Mouse (Mus musculus): ENCODE results near the gene Ptpn22. TPM values are rescaled to one million over a fixed set of nuclear protein-coding genes. Genes with fewer than 3 reads are reported as not detected.
"Not testable (repeated sequence)": the region's sequence is repeated elsewhere in the genome, so short reads cannot be mapped to it uniquely, and the experiment has no call there.

The Ptpn22 gene
- polyA plus RNA-seq, 1 experiment from 2014 or later, result 2.4 TPM

DNA sequence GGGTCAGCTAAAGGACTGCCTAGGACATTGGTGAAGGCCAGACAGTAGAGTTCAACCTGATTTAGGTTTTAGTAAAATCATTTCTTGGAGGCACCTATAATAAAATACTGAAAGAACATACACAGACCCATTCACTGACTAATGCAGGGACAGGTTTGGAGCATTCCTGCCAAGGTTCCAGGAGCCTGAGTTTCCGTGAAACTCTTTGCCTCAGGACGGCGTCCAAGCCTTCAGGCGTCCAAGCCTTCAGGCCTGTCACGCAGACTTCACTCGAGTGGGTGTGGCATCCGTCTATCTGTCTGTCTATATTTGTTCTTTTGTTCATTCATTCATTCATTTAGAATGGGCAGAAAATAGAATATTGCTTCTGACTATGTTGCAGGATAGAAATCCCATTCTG is 28.4 kb upstream of the Ptpn22 start:
- ATAC-seq (no peak), DNase-seq (ENCODE audit: low spot score) (no peak)
- no peak overlapping the region for H3K27ac ChIP-seq (ENCODE audit: low read length)
- no peaks in the 10 kb centered on the region for H3K9me3 ChIP-seq (ENCODE audit: low read length)
- H3K4me3 ChIP-seq (ENCODE audit: low read depth, low read length), result no peak overlapping the region
- H3K27me3 ChIP-seq (replicated peaks; ENCODE audit: insufficient read depth, low read length), result no peaks in the 10 kb centered on the region
- no peak for TF ChIP-seq CTCF (IDR thresholded peaks at IDR 0.05)
- no peak for TF ChIP-seq EP300 (IDR thresholded peaks at IDR 0.05)
- H3K4me2 ChIP-seq (replicated peaks; ENCODE audit: low read depth, low read length), result no peak overlapping the region
- no peaks in the 10 kb centered on the region for H3K36me3 ChIP-seq (ENCODE audit: insufficient read depth, low read length)
- WGBS, result 81% methylated on average over 7 of the region's 7 CpGs
- H3K9ac ChIP-seq (replicated peaks; ENCODE audit: low read depth), result no peak overlapping the region
- H3K4me1 ChIP-seq (ENCODE audit: insufficient read depth, low read depth, low read length), result no peaks in the 10 kb centered on the region

- no peaks in the 10 kb centered on the region for H3K4me1 ChIP-seq (ENCODE audit: insufficient read depth, low read depth, low read length)
- DNase-seq (ENCODE audit: low spot score) (no peak), ATAC-seq (no peak)
- H3K4me2 ChIP-seq (replicated peaks; ENCODE audit: low read depth, low read length), result no peak within 1 kb of the TSS
- H3K36me3 ChIP-seq (ENCODE audit: insufficient read depth, low read length), result no peaks in the 10 kb centered on the region
- H3K27me3 ChIP-seq (replicated peaks; ENCODE audit: insufficient read depth, low read length), result no peaks in the 10 kb centered on the region
- TF ChIP-seq EP300 (IDR thresholded peaks at IDR 0.05) (no peak), CTCF (IDR thresholded peaks at IDR 0.05) (no peak)
- H3K9ac ChIP-seq (replicated peaks; ENCODE audit: low read depth), result no peak within 1 kb of the TSS
- no peaks in the 10 kb centered on the region for H3K9me3 ChIP-seq (ENCODE audit: low read length)
- no peak within 1 kb of the TSS for H3K4me3 ChIP-seq (ENCODE audit: low read depth, low read length)
- H3K27ac ChIP-seq (ENCODE audit: low read length), result no peak within 1 kb of the TSS
Observed at GRCm38 (mm10) chr3:103832426-103832825, 27.2 kb upstream of the Ptpn22 start, which contains the start of gene Bcl2l15. Gene Bcl2l15 (plus strand): TSS chr3:103832601.

DNA sequence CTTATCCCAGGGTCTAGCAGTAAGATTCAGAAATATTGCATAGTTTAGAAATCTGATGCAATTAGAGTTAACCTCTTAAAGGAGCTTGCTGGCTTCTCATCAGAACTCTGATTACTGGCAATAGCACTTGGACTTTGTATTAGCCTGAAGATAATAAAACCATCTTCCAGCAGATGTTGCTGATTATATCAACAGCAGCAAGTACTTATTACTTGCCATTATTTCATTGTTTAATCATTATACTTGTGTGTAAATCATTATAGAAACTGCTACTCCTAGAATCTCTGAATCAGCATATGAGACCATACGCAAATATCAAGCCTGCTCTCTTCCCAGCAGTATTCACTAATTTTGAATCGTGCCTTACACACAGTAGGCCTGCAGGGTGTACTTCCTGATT is 25.6 kb upstream of the Ptpn22 start:
- WGBS, result 91% methylated on average over 2 of the region's 2 CpGs
- no peak overlapping the region for H3K27ac ChIP-seq (ENCODE audit: low read length)
- TF ChIP-seq EP300 (IDR thresholded peaks at IDR 0.05), result no peak
- TF ChIP-seq CTCF (IDR thresholded peaks at IDR 0.05), result no peak
- no peaks in the 10 kb centered on the region for H3K9me3 ChIP-seq (ENCODE audit: low read length)
- no peak for DNase-seq (ENCODE audit: low spot score)
- no peak overlapping the region for H3K4me2 ChIP-seq (replicated peaks; ENCODE audit: low read depth, low read length)
- ATAC-seq, result no peak
- H3K9ac ChIP-seq (replicated peaks; ENCODE audit: low read depth), result no peak overlapping the region
- H3K36me3 ChIP-seq (ENCODE audit: insufficient read depth, low read length), result no peaks in the 10 kb centered on the region
- H3K4me3 ChIP-seq (ENCODE audit: low read depth, low read length), result no peak overlapping the region
- H3K27me3 ChIP-seq (replicated peaks; ENCODE audit: insufficient read depth, low read length), result no peaks in the 10 kb centered on the region
- no peaks in the 10 kb centered on the region for H3K4me1 ChIP-seq (ENCODE audit: insufficient read depth, low read depth, low read length)

GRCm38 (mm10) chr3:103835272-103835950 is 24.2 kb upstream of the Ptpn22 start:
- WGBS, result 74% methylated on average over 6 of the region's 6 CpGs
- H3K36me3 ChIP-seq (ENCODE audit: insufficient read depth, low read length), result no peaks in the 10 kb centered on the region
- no peak overlapping the region for H3K4me3 ChIP-seq (ENCODE audit: low read depth, low read length)
- no peaks in the 10 kb centered on the region for H3K4me1 ChIP-seq (ENCODE audit: insufficient read depth, low read depth, low read length)
- H3K9me3 ChIP-seq (ENCODE audit: low read length), result no peaks in the 10 kb centered on the region
- H3K27ac ChIP-seq (ENCODE audit: low read length), result no peak overlapping the region
- no peak for DNase-seq (ENCODE audit: low spot score)
- no peak overlapping the region for H3K9ac ChIP-seq (replicated peaks; ENCODE audit: low read depth)
- no peak for ATAC-seq
- no peak for TF ChIP-seq CTCF (IDR thresholded peaks at IDR 0.05)
- TF ChIP-seq EP300 (IDR thresholded peaks at IDR 0.05), result no peak
- no peaks in the 10 kb centered on the region for H3K27me3 ChIP-seq (replicated peaks; ENCODE audit: insufficient read depth, low read length)
- H3K4me2 ChIP-seq (replicated peaks; ENCODE audit: low read depth, low read length), result no peak overlapping the region

DNA sequence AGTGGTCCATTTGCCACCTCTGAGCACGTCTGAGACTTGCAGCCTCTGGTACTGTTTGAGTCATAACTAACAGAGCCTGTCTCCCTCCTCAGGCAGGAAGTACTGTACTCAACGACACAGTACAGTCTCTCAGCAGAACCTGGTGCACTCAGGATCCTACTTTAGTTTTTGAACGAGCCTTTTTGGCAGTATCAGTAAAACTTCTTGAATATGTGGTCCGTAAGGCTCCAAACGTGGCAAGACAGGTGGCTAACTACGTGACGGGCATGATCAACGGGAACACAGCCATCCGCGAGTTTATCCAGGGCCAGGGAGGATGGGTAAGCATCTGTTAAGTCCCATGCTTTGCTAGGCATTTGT is 23.7 kb upstream of the Ptpn22 start:
- Histone ChIP-seq H3K4me3 (ENCODE audit: low read depth, low read length) (no peak overlapping the region), H3K4me2 (replicated peaks; ENCODE audit: low read depth, low read length) (no peak overlapping the region), H3K9ac (replicated peaks; ENCODE audit: low read depth) (no peak overlapping the region), H3K27ac (ENCODE audit: low read length) (no peak overlapping the region), H3K9me3 (ENCODE audit: low read length) (no peaks in the 10 kb centered on the region), H3K36me3 (ENCODE audit: insufficient read depth, low read length) (no peaks in the 10 kb centered on the region), H3K4me1 (ENCODE audit: insufficient read depth, low read depth, low read length) (no peaks in the 10 kb centered on the region), H3K27me3 (replicated peaks; ENCODE audit: insufficient read depth, low read length) (no peaks in the 10 kb centered on the region)
- no peak for TF ChIP-seq CTCF (IDR thresholded peaks at IDR 0.05)
- no peak for TF ChIP-seq EP300 (IDR thresholded peaks at IDR 0.05)
- ATAC-seq (no peak), DNase-seq (ENCODE audit: low spot score) (no peak)
- WGBS, result 68% methylated on average over 10 of the region's 10 CpGs

DNA sequence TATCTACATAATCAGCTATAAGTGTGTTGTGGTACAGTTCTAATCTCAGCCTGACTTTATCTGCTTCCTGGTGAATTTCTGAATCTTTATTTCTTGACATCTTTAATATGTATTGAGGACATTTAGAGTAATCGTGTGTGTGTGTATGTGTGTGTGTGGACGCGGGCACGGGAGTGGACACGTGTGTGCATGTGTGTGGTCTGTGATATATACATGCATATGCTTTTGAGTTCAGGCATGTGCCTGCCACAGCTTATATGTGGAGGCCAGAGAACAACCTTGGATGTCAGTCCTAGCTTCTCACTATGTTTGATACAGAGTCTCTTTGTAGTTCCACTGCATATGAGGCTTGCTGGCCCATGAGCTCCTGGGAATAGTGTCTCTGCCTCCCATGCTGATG is 23.1 kb upstream of the Ptpn22 start:
- Histone ChIP-seq H3K4me3 (ENCODE audit: low read depth, low read length) (no peak overlapping the region), H3K4me1 (ENCODE audit: insufficient read depth, low read depth, low read length) (no peaks in the 10 kb centered on the region), H3K4me2 (replicated peaks; ENCODE audit: low read depth, low read length) (no peak overlapping the region), H3K9ac (replicated peaks; ENCODE audit: low read depth) (no peak overlapping the region), H3K27ac (ENCODE audit: low read length) (no peak overlapping the region), H3K27me3 (replicated peaks; ENCODE audit: insufficient read depth, low read length) (no peaks in the 10 kb centered on the region), H3K9me3 (ENCODE audit: low read length) (no peaks in the 10 kb centered on the region), H3K36me3 (ENCODE audit: insufficient read depth, low read length) (no peaks in the 10 kb centered on the region)
- DNase-seq (ENCODE audit: low spot score) (no peak), ATAC-seq (no peak)
- TF ChIP-seq EP300 (IDR thresholded peaks at IDR 0.05) (no peak), CTCF (IDR thresholded peaks at IDR 0.05) (no peak)
- WGBS, result 95% methylated on average over 5 of the region's 5 CpGs

GRCm38 (mm10) chr3:103839711-103840110 is 19.9 kb upstream of the Ptpn22 start:
- H3K36me3 ChIP-seq (ENCODE audit: insufficient read depth, low read length), result no peaks in the 10 kb centered on the region
- no peak overlapping the region for H3K27ac ChIP-seq (ENCODE audit: low read length)
- no peak for ATAC-seq
- H3K27me3 ChIP-seq (replicated peaks; ENCODE audit: insufficient read depth, low read length), result no peaks in the 10 kb centered on the region
- no peak overlapping the region for H3K9ac ChIP-seq (replicated peaks; ENCODE audit: low read depth)
- no peak overlapping the region for H3K4me2 ChIP-seq (replicated peaks; ENCODE audit: low read depth, low read length)
- H3K9me3 ChIP-seq (ENCODE audit: low read length), result no peaks in the 10 kb centered on the region
- H3K4me1 ChIP-seq (ENCODE audit: insufficient read depth, low read depth, low read length), result no peaks in the 10 kb centered on the region
- WGBS, result 82% methylated on average over 6 of the region's 6 CpGs
- H3K4me3 ChIP-seq (ENCODE audit: low read depth, low read length), result no peak overlapping the region
- TF ChIP-seq EP300 (IDR thresholded peaks at IDR 0.05) (no peak), CTCF (IDR thresholded peaks at IDR 0.05) (no peak)
- DNase-seq (ENCODE audit: low spot score), result no peak

GRCm38 (mm10) chr3:103840195-103840594 is 19.4 kb upstream of the Ptpn22 start:
- H3K27me3 ChIP-seq (replicated peaks; ENCODE audit: insufficient read depth, low read length); DNase-seq (ENCODE audit: low spot score); H3K36me3 ChIP-seq (ENCODE audit: insufficient read depth, low read length); H3K4me1 ChIP-seq (ENCODE audit: insufficient read depth, low read depth, low read length); H3K4me3 ChIP-seq (ENCODE audit: low read depth, low read length); H3K27ac ChIP-seq (ENCODE audit: low read length); H3K9me3 ChIP-seq (ENCODE audit: low read length); H3K4me2 ChIP-seq (replicated peaks; ENCODE audit: low read depth, low read length); H3K9ac ChIP-seq (replicated peaks; ENCODE audit: low read depth); ATAC-seq: not testable (repeated sequence)
- 78% methylated on average over 3 of the region's 3 CpGs for WGBS

DNA sequence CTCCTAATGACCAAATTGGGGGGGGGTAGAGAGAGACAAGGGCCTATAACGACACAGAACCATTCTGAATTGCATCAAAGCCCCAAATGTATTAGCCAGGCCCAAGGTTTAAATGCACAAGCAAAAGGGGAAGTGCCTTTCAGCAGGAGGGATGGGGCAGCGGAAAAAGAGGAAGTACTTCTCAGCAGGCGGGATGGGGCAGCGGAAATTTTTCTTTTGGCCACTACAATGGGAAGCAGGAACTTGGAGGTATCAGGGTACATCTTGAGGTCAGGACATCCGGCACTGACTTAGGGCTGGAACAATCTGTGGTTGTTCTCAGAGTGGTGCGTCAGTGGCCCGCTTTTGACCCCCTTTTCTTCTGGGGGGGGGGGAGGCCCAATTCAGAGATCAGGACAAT is 18.6 kb upstream of the Ptpn22 start:
- H3K36me3 ChIP-seq (ENCODE audit: insufficient read depth, low read length); H3K27me3 ChIP-seq (replicated peaks; ENCODE audit: insufficient read depth, low read length); DNase-seq (ENCODE audit: low spot score); H3K9me3 ChIP-seq (ENCODE audit: low read length); H3K4me3 ChIP-seq (ENCODE audit: low read depth, low read length); ATAC-seq; H3K4me2 ChIP-seq (replicated peaks; ENCODE audit: low read depth, low read length); H3K4me1 ChIP-seq (ENCODE audit: insufficient read depth, low read depth, low read length); H3K27ac ChIP-seq (ENCODE audit: low read length); H3K9ac ChIP-seq (replicated peaks; ENCODE audit: low read depth): not testable (repeated sequence)
- WGBS, result 89% methylated on average over 7 of the region's 7 CpGs

All from lung, postnatal 0 days (tissue).